Mouse (Mus musculus): ENCODE measurements at regions not wholly inside any gene's neighbourhood (a gene's known extent, or its start where the extent isn't known, plus 50 kb on each side); places are given as distances from the start of the nearest gene placed in this dataset.

GRCm38 (mm10) chr3:147244911-147245430 lies 392.8 kb downstream of the Ttll7 start:
- TF ChIP-seq GATA1 (IDR thresholded peaks at IDR 0.05; ENCODE audit: borderline replicate concordance, low read length): no peak
- TF ChIP-seq FLI1 (IDR thresholded peaks at IDR 0.05; ENCODE audit: low read length): no peak

Data from megakaryocyte, embryonic 14.5 days (primary cell).